Mouse (Mus musculus): ENCODE measurements at regions not wholly inside any gene's neighbourhood (a gene's known extent, or its start where the extent isn't known, plus 50 kb on each side); places are given as distances from the start of the nearest gene placed in this dataset.

- intact Hi-C loops (cut with DNase I) = no loop called here
- DNase-seq (ENCODE audit: extremely low spot score in 1 of 2, low spot score in 2 of 2) = no peak
Measured at GRCm38 (mm10) chr3:83540997-83541932, 224.9 kb upstream of the Sfrp2 start.

- no peak for DNase-seq (ENCODE audit: extremely low spot score in 1 of 2, low spot score in 2 of 2)
- intact Hi-C loops (cut with DNase I) = no loop called here
Measured at GRCm38 (mm10) chr3:83552516-83553139, 213.5 kb upstream of the Sfrp2 start.

DNA sequence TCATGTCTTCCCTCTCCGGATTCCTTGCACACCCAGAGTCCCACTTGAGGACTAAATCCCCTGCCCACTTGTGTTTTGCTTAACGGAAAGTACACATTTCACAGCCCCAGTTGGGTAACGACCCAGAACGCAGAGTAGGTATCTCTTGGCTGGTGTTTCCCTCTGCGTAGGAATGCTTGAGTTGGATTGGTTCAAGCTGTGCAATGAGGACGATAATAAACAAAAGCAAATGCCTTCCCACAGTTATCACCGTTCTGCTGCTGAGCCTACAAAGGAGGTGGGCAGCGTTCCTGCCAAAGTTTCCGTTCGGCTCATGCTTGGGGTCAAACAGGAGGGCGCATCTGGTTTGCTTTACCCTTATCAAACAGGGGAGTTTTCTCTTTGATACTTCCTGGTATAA, 212.3 kb upstream of the Sfrp2 start:
- intact Hi-C loops (cut with DNase I) = no loop called here
- DNase-seq (ENCODE audit: extremely low spot score in 1 of 2, low spot score in 2 of 2) = no peak

DNA sequence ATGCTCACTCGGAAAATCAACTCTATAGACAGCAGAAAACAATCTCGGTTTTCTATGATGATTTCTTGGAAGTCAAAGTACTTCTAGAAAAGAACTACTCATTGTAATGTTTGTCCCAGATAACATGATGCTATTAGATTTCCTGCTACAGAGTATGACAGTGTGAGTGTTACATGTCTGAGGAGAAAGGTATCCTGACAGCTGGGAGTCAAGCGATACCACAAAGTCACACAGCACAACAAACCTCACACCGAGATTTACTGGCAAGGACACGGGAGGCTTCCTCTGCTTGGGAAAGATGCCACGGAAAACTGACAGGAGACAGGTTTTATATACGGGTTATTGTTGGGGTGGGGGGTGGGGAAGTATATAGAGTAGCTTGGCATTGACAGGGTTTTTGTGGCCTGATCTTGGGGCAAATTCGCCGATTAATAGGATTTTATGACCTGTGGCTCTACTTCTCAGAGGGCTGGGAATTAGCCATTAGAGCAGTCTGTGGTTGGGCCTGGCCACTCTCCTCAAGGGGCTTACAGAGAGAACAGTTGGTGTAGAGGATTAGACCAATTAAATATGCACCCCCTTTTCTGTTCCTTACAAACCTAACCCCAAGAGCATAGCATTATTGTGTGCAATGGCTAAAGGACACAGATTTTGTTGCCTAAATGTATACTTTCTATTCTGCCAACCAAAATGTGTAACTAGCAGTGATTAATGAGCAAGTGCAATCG, 209.2 kb upstream of the Sfrp2 start:
- intact Hi-C loops (cut with DNase I) = no loop called here
- DNase-seq (ENCODE audit: extremely low spot score in 1 of 2, low spot score in 2 of 2) = no peak

GRCm38 (mm10) chr3:83562026-83562425, 204.1 kb upstream of the Sfrp2 start:
- intact Hi-C loops (cut with DNase I) = no loop called here
- no peak for DNase-seq (ENCODE audit: extremely low spot score in 1 of 2, low spot score in 2 of 2)

- intact Hi-C loops (cut with DNase I) = no loop called here
- no peak for DNase-seq (ENCODE audit: extremely low spot score in 1 of 2, low spot score in 2 of 2)
Measured at GRCm38 (mm10) chr3:83575526-83575925, 190.6 kb upstream of the Sfrp2 start.

DNA sequence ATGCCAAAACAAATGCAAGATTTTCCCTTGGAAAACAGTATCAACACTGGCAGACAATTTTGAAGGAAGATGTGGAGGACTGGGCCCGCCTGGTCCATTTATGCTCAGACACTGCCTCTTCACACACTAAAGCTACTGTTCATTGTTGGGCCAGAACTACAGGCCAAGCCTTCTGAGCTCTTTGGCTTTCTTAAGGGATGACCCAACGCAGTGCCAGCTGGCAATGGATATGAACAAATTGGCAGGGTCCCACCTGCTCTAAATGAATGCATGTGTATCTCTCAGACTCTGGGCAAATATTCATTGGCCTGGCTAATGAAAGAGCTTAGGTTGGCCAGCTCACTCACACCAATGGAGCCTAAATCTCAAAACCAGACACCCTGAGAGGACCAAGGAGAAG, 190.0 kb upstream of the Sfrp2 start:
- DNase-seq (ENCODE audit: extremely low spot score in 1 of 2, low spot score in 2 of 2) = peak in 1 of 2 experiments; percentile 40
- intact Hi-C loops (cut with DNase I) = no loop called here

DNA sequence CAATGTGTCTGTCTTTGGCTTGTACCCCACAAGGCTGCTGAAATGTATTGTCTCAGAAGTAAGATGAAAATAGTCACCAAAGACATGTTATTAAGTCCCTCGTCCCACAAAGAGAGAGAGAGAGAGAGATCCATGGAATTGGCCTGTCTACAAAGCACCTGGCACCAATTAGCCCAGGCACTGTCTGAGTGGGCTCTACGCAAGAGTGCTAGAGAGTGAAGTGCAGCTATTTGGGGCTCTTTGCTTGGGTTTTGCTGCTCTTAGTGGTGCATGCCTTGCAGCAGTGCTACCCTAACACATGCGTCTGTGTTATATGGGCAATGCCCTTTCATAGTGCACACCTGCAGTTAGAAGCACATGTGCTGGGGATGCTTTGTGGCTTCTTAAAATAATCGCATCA, 185.4 kb upstream of the Sfrp2 start:
- no peak for DNase-seq (ENCODE audit: extremely low spot score in 1 of 2, low spot score in 2 of 2)
- intact Hi-C loops (cut with DNase I) = no loop called here

- no peak for DNase-seq (ENCODE audit: extremely low spot score in 1 of 2, low spot score in 2 of 2)
- intact Hi-C loops (cut with DNase I) = no loop called here
Measured at GRCm38 (mm10) chr3:83582256-83582655, 183.9 kb upstream of the Sfrp2 start.

DNA sequence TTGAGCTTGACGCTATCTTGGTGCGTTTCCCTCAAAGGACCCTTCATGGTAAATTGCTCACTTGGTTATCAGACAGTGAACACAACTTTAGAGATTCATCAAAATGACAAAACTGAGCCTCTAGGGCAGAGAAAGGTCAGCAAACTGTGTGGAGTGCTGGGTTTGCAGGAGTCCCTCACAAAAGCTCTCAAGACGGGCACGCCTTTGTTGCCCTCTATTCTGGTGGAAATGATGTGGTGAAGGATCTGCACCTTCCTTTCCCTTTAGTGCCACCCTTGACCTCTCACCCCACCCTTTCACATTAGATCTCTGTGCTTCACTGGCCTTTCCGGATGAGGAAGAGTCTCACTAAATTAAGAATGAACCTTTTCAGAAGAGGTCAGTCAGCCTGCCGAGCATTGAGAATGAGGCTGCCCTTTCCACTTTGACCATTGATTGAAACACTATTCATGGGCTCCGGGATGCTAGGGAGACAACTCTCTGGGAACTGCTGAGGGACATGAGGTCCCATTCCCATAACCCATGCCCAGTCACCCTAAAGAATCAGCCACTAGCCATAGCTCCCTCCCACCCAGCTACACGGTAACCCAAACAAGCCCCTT, 182.9 kb upstream of the Sfrp2 start:
- intact Hi-C loops (cut with DNase I) = no loop called here
- no peak for DNase-seq (ENCODE audit: extremely low spot score in 1 of 2, low spot score in 2 of 2)

GRCm38 (mm10) chr3:83586086-83586485, 180.0 kb upstream of the Sfrp2 start:
- intact Hi-C loops (cut with DNase I) = no loop called here
- no peak for DNase-seq (ENCODE audit: extremely low spot score in 1 of 2, low spot score in 2 of 2)

GRCm38 (mm10) chr3:83586551-83586950, 179.6 kb upstream of the Sfrp2 start:
- intact Hi-C loops (cut with DNase I) = no loop called here
- no peak for DNase-seq (ENCODE audit: extremely low spot score in 1 of 2, low spot score in 2 of 2)

GRCm38 (mm10) chr3:83589127-83589526, 177.0 kb upstream of the Sfrp2 start:
- DNase-seq (ENCODE audit: extremely low spot score in 1 of 2, low spot score in 2 of 2) = no peak
- intact Hi-C loops (cut with DNase I) = no loop called here

- intact Hi-C loops (cut with DNase I) = no loop called here
- no peak for DNase-seq (ENCODE audit: extremely low spot score in 1 of 2, low spot score in 2 of 2)
Measured at GRCm38 (mm10) chr3:83591206-83591605, 174.9 kb upstream of the Sfrp2 start.

- intact Hi-C loops (cut with DNase I) = no loop called here
- DNase-seq (ENCODE audit: extremely low spot score in 1 of 2, low spot score in 2 of 2) = no peak
Measured at GRCm38 (mm10) chr3:83593321-83593720, 172.8 kb upstream of the Sfrp2 start.

GRCm38 (mm10) chr3:83601506-83601905, 164.6 kb upstream of the Sfrp2 start:
- no peak for DNase-seq (ENCODE audit: extremely low spot score in 1 of 2, low spot score in 2 of 2)
- intact Hi-C loops (cut with DNase I) = no loop called here

GRCm38 (mm10) chr3:83609095-83609770, 156.9 kb upstream of the Sfrp2 start:
- intact Hi-C loops (cut with DNase I) = no loop called here
- no peak for DNase-seq (ENCODE audit: extremely low spot score in 1 of 2, low spot score in 2 of 2)

DNA sequence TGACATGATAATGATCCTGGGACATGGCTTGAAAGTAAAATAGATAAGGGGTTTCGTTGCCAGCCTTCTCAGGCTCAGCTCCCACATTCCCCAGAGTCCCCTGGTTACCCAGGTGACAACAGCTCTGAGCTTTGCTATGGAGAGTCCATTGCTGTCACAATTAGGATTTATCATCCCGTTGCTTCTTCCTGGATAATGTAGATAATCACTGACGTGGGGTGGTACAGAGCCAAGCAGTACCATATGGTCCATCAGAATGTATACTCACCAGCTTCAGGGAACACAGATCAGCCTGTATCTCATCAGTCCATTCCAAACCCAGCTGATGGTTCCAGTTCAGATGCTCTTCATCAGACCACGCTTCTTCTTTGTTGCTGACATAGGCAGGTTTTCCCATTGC, 145.7 kb upstream of the Sfrp2 start:
- intact Hi-C loops (cut with DNase I) = no loop called here
- no peak for DNase-seq (ENCODE audit: extremely low spot score in 1 of 2, low spot score in 2 of 2)

DNA sequence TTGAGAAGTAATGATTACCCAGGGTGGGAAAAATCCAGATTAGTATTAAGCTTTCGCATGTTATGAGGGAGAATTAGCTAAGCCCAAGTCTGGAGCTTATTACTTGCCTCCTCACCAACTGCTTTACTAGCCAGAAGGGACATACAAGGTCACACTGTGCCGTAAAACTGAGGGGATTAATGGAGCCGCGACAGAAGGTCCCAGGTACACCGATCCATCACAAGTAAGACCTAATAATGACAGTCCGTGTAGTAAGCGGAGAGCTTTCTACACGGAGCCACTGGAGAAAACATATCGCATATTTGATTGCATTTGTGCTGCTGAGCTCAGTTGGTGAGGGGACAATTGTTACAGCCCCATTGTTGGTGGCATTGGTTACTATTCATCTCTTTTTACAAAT, 133.1 kb upstream of the Sfrp2 start:
- intact Hi-C loops (cut with DNase I) = no loop called here
- DNase-seq (ENCODE audit: extremely low spot score in 1 of 2, low spot score in 2 of 2) = no peak

Data from left cerebral cortex, postnatal 10 days (tissue).